Mouse (Mus musculus) adrenal gland, adult 18-20 months (tissue): ENCODE results near the gene Fgf22. TPM values are rescaled to one million over a fixed set of nuclear protein-coding genes. Genes with fewer than 3 reads are reported as not detected.

ENCODE experiments used
- DNase-seq, 2 experiments: peaks; one replicate each; pipeline ENCODE4 v3.0.0; 2021 to 2022; ENCODE audit warnings: low spot score in 2 of 2
- total RNA-seq, 2 experiments: library from RNA; stranded (reverse); gene quantifications; 1 replicate in 1 of 2; 2 replicates in 1 of 2; pipeline ENCODE4 v1.2.3; 2021

The Fgf22 gene
- total RNA-seq, 2 experiments from 2014 or later = 0.13 TPM; not detected in 1

GRCm38 (mm10) chr10:79789581-79789980, 34.7 kb downstream of the Fgf22 start:
- no peak for DNase-seq

- DNase-seq = no peak
Measured at GRCm38 (mm10) chr10:79790861-79791260, 36.0 kb downstream of the Fgf22 start, which contains the start of gene Prss57. Prss57 (minus strand) TSS chr10:79790961.

- DNase-seq = no peak
Measured at GRCm38 (mm10) chr10:79792339-79793040, 37.6 kb downstream of the Fgf22 start.

- peak; percentile 86 to 90 for DNase-seq
Measured at GRCm38 (mm10) chr10:79793051-79793737, 38.3 kb downstream of the Fgf22 start, which contains the start of gene Palm. Palm (plus strand) TSS chr10:79793572.

- peak in 1 of 2 experiments; percentile 42 for DNase-seq
Measured at GRCm38 (mm10) chr10:79793738-79794490, 39.0 kb downstream of the Fgf22 start.

- DNase-seq = peak; percentile 50 to 70
Measured at GRCm38 (mm10) chr10:79794491-79794931, 39.6 kb downstream of the Fgf22 start.

GRCm38 (mm10) chr10:79795905-79796304, 41.0 kb downstream of the Fgf22 start:
- DNase-seq = no peak

GRCm38 (mm10) chr10:79797326-79797725, 42.5 kb downstream of the Fgf22 start:
- DNase-seq = no peak

- DNase-seq = no peak
Measured at GRCm38 (mm10) chr10:79798289-79798928, 43.5 kb downstream of the Fgf22 start.

GRCm38 (mm10) chr10:79800508-79800907, 45.6 kb downstream of the Fgf22 start:
- no peak for DNase-seq

- no peak for DNase-seq
Measured at GRCm38 (mm10) chr10:79801837-79802236, 47.0 kb downstream of the Fgf22 start.

- DNase-seq = peak; percentile 61 to 73
Measured at GRCm38 (mm10) chr10:79802331-79802971, 47.6 kb downstream of the Fgf22 start.

- no peak for DNase-seq
Measured at GRCm38 (mm10) chr10:79803716-79804323, 48.9 kb downstream of the Fgf22 start.

- peak in 1 of 2 experiments; percentile 58 for DNase-seq
Measured at GRCm38 (mm10) chr10:79805636-79806035, 50.8 kb downstream of the Fgf22 start.

GRCm38 (mm10) chr10:79806331-79806730, 51.5 kb downstream of the Fgf22 start:
- DNase-seq = no peak

GRCm38 (mm10) chr10:79806972-79807371, 52.1 kb downstream of the Fgf22 start:
- no peak for DNase-seq

GRCm38 (mm10) chr10:79807826-79808225, 53.0 kb downstream of the Fgf22 start:
- no peak for DNase-seq
